Mouse (Mus musculus) MEL (cell line): ENCODE results near the gene Pex14. TPM values are rescaled to one million over a fixed set of nuclear protein-coding genes. Genes with fewer than 3 reads are reported as not detected.

Experiments used
- DNase-seq: peaks from one replicate; pipeline ENCODE4 v3.0.0; 2011; ENCODE audit warnings: low read depth, low spot score
- H3K27ac ChIP-seq: 2 replicates; pipeline ENCODE4 v1.5.1; 2012; ENCODE audit warnings: low read depth, mild to moderate bottlenecking, control low read depth, low read length, moderate library complexity; ENCODE audit not compliant: control insufficient read depth
- H3K27me3 ChIP-seq, 2 experiments: fragments of 150-350 bp in 1 of 2; sonication (generic) in 1 of 2; 2 replicates each; pipeline ENCODE4 v1.6.1; 2012; ENCODE audit warnings: low read length in 2 of 2, mild to moderate bottlenecking in 2 of 2, improper control_type of control experiment in 1 of 2, moderate library complexity in 1 of 2; ENCODE audit not compliant: insufficient read depth in 2 of 2, control insufficient read depth in 1 of 2
- H3K36me3 ChIP-seq, 2 experiments: 2 replicates each; pipeline ENCODE4 v1.6.1; 2012 to 2014; ENCODE audit warnings: low read length in 2 of 2, improper control_type of control experiment in 1 of 2, inconsistent platforms in 1 of 2, mild to moderate bottlenecking in 1 of 2; ENCODE audit not compliant: insufficient read depth in 2 of 2, control insufficient read depth in 1 of 2
- H3K4me1 ChIP-seq, 2 experiments: fragments of 150-350 bp in 1 of 2; sonication (generic) in 1 of 2; 2 replicates each; pipeline ENCODE4 v1.6.1; 2012; ENCODE audit warnings: low read length in 2 of 2, improper control_type of control experiment in 1 of 2, mild to moderate bottlenecking in 1 of 2; ENCODE audit not compliant: insufficient read depth in 2 of 2, control insufficient read depth in 1 of 2
- H3K4me3 ChIP-seq, 2 experiments: fragments of 150-350 bp in 1 of 2; sonication (generic) in 1 of 2; 2 replicates each; pipeline ENCODE4 v1.5.1; 2012; ENCODE audit warnings: low read depth in 2 of 2, low read length in 2 of 2, mild to moderate bottlenecking in 2 of 2, moderate library complexity in 2 of 2, control low read depth in 1 of 2, improper control_type of control experiment in 1 of 2; ENCODE audit not compliant: control insufficient read depth in 1 of 2, insufficient read depth in 1 of 2
- H3K79me2 ChIP-seq: 2 replicates; pipeline ENCODE4 v1.6.1; 2012; ENCODE audit warnings: mild to moderate bottlenecking, low read length, moderate library complexity; ENCODE audit not compliant: control insufficient read depth, poor library complexity, insufficient read depth
- H3K9ac ChIP-seq: 2 replicates; pipeline ENCODE4 v1.6.1; 2012; ENCODE audit warnings: low read depth, mild to moderate bottlenecking, control low read depth, low read length, moderate library complexity; ENCODE audit not compliant: control insufficient read depth, poor library complexity, severe bottlenecking
- H3K9me3 ChIP-seq: fragments of 150-350 bp; sonication (generic); replicated peaks from 2 replicates; pipeline ENCODE4 v1.6.1; 2012; ENCODE audit warnings: mild to moderate bottlenecking, low read length, improper control_type of control experiment, moderate library complexity; ENCODE audit not compliant: insufficient read depth
- CHD1 ChIP-seq: IDR thresholded peaks from 2 replicates; pipeline ENCODE4 v1.6.1; 2012; ENCODE audit warnings: low read depth, mild to moderate bottlenecking, inconsistent platforms, low read length, improper control_type of control experiment
- ETS1 ChIP-seq: IDR thresholded peaks from 2 replicates; pipeline ENCODE4 v1.6.1; 2012; ENCODE audit warnings: low read depth, mild to moderate bottlenecking, inconsistent platforms, low read length, improper control_type of control experiment, moderate library complexity
- GABPA ChIP-seq: IDR thresholded peaks from 2 replicates; pipeline ENCODE4 v1.6.1; 2012; ENCODE audit warnings: low read depth, mild to moderate bottlenecking, inconsistent platforms, low read length, improper control_type of control experiment, moderate library complexity
- HCFC1 ChIP-seq: IDR thresholded peaks from 2 replicates; pipeline ENCODE4 v1.6.1; 2012; ENCODE audit warnings: low read depth, mild to moderate bottlenecking, inconsistent platforms, low read length, improper control_type of control experiment, moderate library complexity
- JUND ChIP-seq: IDR thresholded peaks from 2 replicates; pipeline ENCODE4 v1.6.1; 2011; ENCODE audit warnings: low read depth, mild to moderate bottlenecking, improper control_type of control experiment, low read length
- KAT2A ChIP-seq: conservative IDR thresholded peaks from 2 replicates; pipeline ENCODE4 v1.6.1; 2012; ENCODE audit warnings: low read depth, low read length, improper control_type of control experiment, inconsistent platforms
- MAX ChIP-seq: IDR thresholded peaks from 2 replicates; pipeline ENCODE4 v1.6.1; 2011; ENCODE audit warnings: low read length, improper control_type of control experiment
- MAZ ChIP-seq: IDR thresholded peaks from 2 replicates; pipeline ENCODE4 v1.6.1; 2012; ENCODE audit warnings: low read depth, mild to moderate bottlenecking, inconsistent platforms, low read length, improper control_type of control experiment
- NELFE ChIP-seq: IDR thresholded peaks from 2 replicates; pipeline ENCODE4 v1.6.1; 2011; ENCODE audit warnings: low read depth, low read length, improper control_type of control experiment
- NRF1 ChIP-seq: IDR thresholded peaks from 2 replicates; pipeline ENCODE4 v1.6.1; 2014; ENCODE audit warnings: low read depth, mild to moderate bottlenecking, inconsistent platforms, low read length, improper control_type of control experiment, moderate library complexity; ENCODE audit not compliant: poor library complexity, insufficient read depth, severe bottlenecking
- UBTF ChIP-seq: IDR thresholded peaks from 2 replicates; pipeline ENCODE4 v1.6.1; 2012; ENCODE audit warnings: low read depth, mild to moderate bottlenecking, inconsistent platforms, low read length, improper control_type of control experiment, moderate library complexity, borderline replicate concordance; ENCODE audit not compliant: insufficient read depth
- USF1 ChIP-seq: IDR thresholded peaks from 2 replicates; pipeline ENCODE4 v1.6.1; 2014; ENCODE audit warnings: low read depth, mild to moderate bottlenecking, inconsistent platforms, low read length, improper control_type of control experiment, moderate library complexity
- ZMIZ1 ChIP-seq: IDR thresholded peaks from 2 replicates; pipeline ENCODE4 v1.6.1; 2012; ENCODE audit warnings: low read depth, mild to moderate bottlenecking, inconsistent platforms, low read length, improper control_type of control experiment, moderate library complexity
- ZNF384 ChIP-seq: IDR thresholded peaks from 2 replicates; pipeline ENCODE4 v1.6.1; 2012; ENCODE audit warnings: low read depth, mild to moderate bottlenecking, inconsistent platforms, low read length, improper control_type of control experiment
- polyA plus RNA-seq, 2 experiments: library from polyadenylated mRNA; stranded (reverse) in 1 of 2; unstranded in 1 of 2; fragments of >175 nt in 1 of 2; fragments of >200 nt in 1 of 2; gene quantifications; 2 replicates each; pipeline versions ENCODE4 v1.2.1 to v1.2.4; 2012; ENCODE audit warnings: low replicate concordance in 2 of 2, low read depth in 1 of 2; ENCODE audit not compliant: insufficient read length in 2 of 2, insufficient read depth in 1 of 2, missing spikeins in 1 of 2
- total RNA-seq: library from RNA; depleted of rRNA; stranded (reverse); fragments of 300-350 nt; gene quantifications from 2 replicates; pipeline ENCODE4 v1.2.3, GENCODE M21; 2012

Gene Pex14
- total and polyA plus RNA-seq, 3 experiments: 38.3 to 49.2 TPM; not detected in 1

DNA sequence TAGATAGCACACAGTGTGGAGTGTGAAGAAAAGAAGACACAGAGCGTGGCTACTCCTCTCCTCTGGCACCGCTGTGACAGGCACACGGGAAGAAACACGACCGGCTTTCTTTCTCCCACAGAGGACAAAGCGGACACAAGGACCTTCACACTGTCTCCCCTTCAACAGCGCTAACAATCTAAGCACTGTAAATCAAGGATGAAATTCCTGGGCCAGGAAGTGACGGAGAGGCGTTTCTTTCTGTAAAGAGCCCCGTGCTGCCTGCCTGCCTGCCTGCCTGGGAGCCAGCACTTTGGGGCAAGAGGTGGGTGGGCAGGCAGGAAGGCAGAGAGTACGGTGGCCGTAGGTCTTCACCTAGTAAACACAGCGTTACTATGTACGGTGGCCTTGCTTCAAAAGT is 42.2 kb downstream of the Pex14 start:
- DNase-seq: no peak
- Histone ChIP-seq H3K27me3 (no peaks in the 10 kb centered on the region), H3K27ac (no peak overlapping the region), H3K79me2 (no peaks in the 10 kb centered on the region), H3K36me3 (no peaks in the 10 kb centered on the region), H3K4me1 (no peaks in the 10 kb centered on the region), H3K9me3 (no peaks in the 10 kb centered on the region), H3K4me3 (no peak overlapping the region), H3K9ac (no peak overlapping the region)
- TF ChIP-seq KAT2A: no peak

DNA sequence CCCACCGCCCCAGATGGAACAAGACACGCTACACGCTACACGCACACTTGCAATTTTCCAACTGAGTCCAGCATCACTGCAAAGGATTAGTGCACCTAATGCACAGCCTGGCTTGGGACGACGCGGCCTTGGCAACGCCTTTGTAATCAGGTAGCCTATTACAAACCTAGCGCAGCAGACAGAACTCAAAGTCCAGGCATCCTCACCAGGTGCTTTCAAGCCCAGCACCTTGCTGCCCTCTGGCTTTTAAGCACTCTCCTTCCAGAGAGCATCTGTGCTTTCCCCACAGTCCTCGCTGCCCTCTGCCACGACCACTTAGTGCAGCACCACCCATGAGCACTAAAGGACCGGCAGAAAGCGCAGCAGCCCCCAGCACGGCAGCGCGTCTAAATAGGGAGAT is 42.7 kb downstream of the Pex14 start:
- TF ChIP-seq ZNF384 (no peak), ETS1 (no peak)

DNA sequence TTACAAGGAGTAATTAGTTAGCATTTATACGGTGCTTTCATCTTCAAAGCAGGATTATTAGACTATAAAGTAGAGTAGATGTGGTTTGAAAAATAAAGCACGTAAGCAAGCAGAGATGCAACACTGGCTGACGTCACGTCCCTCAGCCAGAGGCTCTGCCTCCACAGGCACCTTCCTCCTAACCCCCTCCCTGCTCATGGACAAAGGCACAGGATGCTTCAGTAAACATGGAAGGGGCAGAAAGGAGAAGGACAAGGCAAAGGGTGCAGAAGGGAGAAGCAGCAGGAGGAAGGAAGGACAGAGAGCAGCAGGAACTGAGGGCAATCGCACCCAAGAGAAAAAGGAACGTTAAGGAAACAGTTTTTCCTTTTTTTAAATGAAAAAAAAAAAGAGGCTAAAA is 43.8 kb downstream of the Pex14 start:
- H3K27ac ChIP-seq: no peak overlapping the region
- no peak for TF ChIP-seq MAZ
- no peak for TF ChIP-seq NELFE
- TF ChIP-seq NRF1: no peak
- no peak for TF ChIP-seq MAX
- TF ChIP-seq JUND: no peak
- TF ChIP-seq GABPA: no peak
- TF ChIP-seq ZMIZ1: no peak
- TF ChIP-seq CHD1: no peak
- no peak for TF ChIP-seq UBTF
- no peak for TF ChIP-seq HCFC1
- no peak for TF ChIP-seq USF1
- DNase-seq: no peak
- no peaks in the 10 kb centered on the region for H3K36me3 ChIP-seq
- no peaks in the 10 kb centered on the region for H3K27me3 ChIP-seq
- no peaks in the 10 kb centered on the region for H3K9me3 ChIP-seq
- H3K9ac ChIP-seq: no peak overlapping the region
- no peak overlapping the region for H3K4me3 ChIP-seq
- H3K79me2 ChIP-seq: no peaks in the 10 kb centered on the region
- H3K4me1 ChIP-seq: no peaks in the 10 kb centered on the region

More for the DNA sequence above, 42.7 kb downstream of the Pex14 start:
- no peak overlapping the region for H3K9ac ChIP-seq
- H3K9me3 ChIP-seq: no peaks in the 10 kb centered on the region
- no peaks in the 10 kb centered on the region for H3K27me3 ChIP-seq
- H3K79me2 ChIP-seq: no peaks in the 10 kb centered on the region
- H3K27ac ChIP-seq: no peak overlapping the region
- no peak overlapping the region for H3K4me3 ChIP-seq
- DNase-seq: no peak
- no peaks in the 10 kb centered on the region for H3K4me1 ChIP-seq
- no peaks in the 10 kb centered on the region for H3K36me3 ChIP-seq
